Mouse (Mus musculus) MEL (cell line): Measurements from ENCODE around the gene Dhx36.

ENCODE experiments used
- CTCF ChIP-seq, 3 experiments: IDR thresholded peaks in 2 of 3; conservative IDR thresholded peaks in 1 of 3; 2 replicates each; pipeline ENCODE4 v1.5.1; 2011 to 2012; ENCODE audit warnings: low read length in 3 of 3, low read depth in 2 of 3, mild to moderate bottlenecking in 2 of 3, improper control_type of control experiment in 1 of 3, inconsistent platforms in 1 of 3, mixed read lengths in 1 of 3, moderate library complexity in 1 of 3; ENCODE audit not compliant: control insufficient read depth in 1 of 3, insufficient read depth in 1 of 3, poor library complexity in 1 of 3, severe bottlenecking in 1 of 3
- POLR2A ChIP-seq, 2 experiments: IDR thresholded peaks; 2 replicates each; pipeline ENCODE4 v1.6.1; 2011 to 2012; ENCODE audit warnings: low read length in 2 of 2, mild to moderate bottlenecking in 2 of 2, control low read depth in 1 of 2, improper control_type of control experiment in 1 of 2, low read depth in 1 of 2, moderate library complexity in 1 of 2; ENCODE audit not compliant: control insufficient read depth in 1 of 2, insufficient read depth in 1 of 2, poor library complexity in 1 of 2

DNA sequence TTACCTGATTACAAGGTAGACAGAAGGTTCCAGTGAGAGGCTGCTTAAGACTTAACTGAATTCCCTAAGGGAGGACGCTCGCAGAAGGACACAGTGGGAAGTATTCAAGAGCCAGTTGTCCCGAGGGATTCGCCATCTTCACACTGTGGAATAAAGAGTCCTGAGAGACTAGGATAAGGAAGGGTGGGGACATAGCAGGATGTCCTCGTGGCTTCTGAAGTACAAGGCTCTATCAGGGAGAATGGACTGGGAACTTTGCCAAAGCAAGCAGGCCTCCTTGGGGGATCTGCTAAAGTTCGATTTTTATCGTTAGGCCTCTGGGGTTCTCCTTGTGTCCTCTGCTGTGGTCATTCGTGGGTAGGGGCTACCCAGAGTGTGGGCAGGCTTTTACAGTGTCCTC lies 59.7 kb downstream of the Dhx36 start:
- TF ChIP-seq CTCF (IDR thresholded peaks at IDR 0.05 in 2 of 3, conservative IDR thresholded peaks at IDR 0.05 in 1 of 3; ENCODE audit: control insufficient read depth in 1 of 3, insufficient read depth in 1 of 3, low read depth in 2 of 3, low read length in 3 of 3, poor library complexity in 1 of 3, severe bottlenecking in 1 of 3) (no peak), POLR2A (IDR thresholded peaks at IDR 0.05; ENCODE audit: control insufficient read depth in 1 of 2, insufficient read depth in 1 of 2, low read depth in 1 of 2, low read length in 2 of 2, poor library complexity in 1 of 2) (no peak)
